Mouse (Mus musculus): ENCODE measurements around the gene Xrcc5. TPM values are rescaled to one million over a fixed set of nuclear protein-coding genes. Genes with fewer than 3 reads are reported as not detected.

Gene Xrcc5
- 45.2 and 45.3 TPM in 2 replicates for polyA plus RNA-seq (2016; fragmentation: Nextera tagmentation; extraction: Ambion mirVana)

GRCm38 (mm10) chr1:72307317-72307798 lies at the start of gene Xrcc5:
Gene Xrcc5, plus strand, starts transcription at chr1:72307421.
- Histone ChIP-seq H3K36me3 (peaks cover under 1% of the 10 kb centered on the region; the same call in 1 of the 2 replicates), H3K9me3 (no peaks in the 10 kb centered on the region), H3K9ac (peak within 1 kb of the TSS; percentile 65), H3K4me3 (peak within 1 kb of the TSS; percentile 54), H3K4me1 (peaks cover 12% of the 10 kb centered on the region; the same call in 1 of the 2 replicates), H3K27me3 (replicated peaks) (no peaks in the 10 kb centered on the region), H3K4me2 (replicated peaks) (peak within 1 kb of the TSS; percentile 60), H3K27ac (peak within 1 kb of the TSS; percentile 23; the same call in 1 of the 2 replicates)
- under 1% methylated on average over 21 of the region's 21 CpGs for WGBS
- peak; percentile 98 for ATAC-seq (ENCODE audit: low FRiP score, low read depth)

- Histone ChIP-seq H3K4me2 (replicated peaks) (no peak overlapping the region), H3K4me3 (no peak overlapping the region), H3K9ac (no peak overlapping the region), H3K27ac (no peak overlapping the region), H3K4me1 (no peaks in the 10 kb centered on the region; the same call in 1 of the 2 replicates), H3K36me3 (peaks cover 7% of the 10 kb centered on the region; the same call in 1 of the 2 replicates), H3K27me3 (replicated peaks) (no peaks in the 10 kb centered on the region), H3K9me3 (no peaks in the 10 kb centered on the region)
- WGBS: 92% methylated on average over 3 of the region's 3 CpGs
- ATAC-seq (ENCODE audit: low FRiP score, low read depth): no peak
Observed at GRCm38 (mm10) chr1:72263099-72263498, 44.1 kb upstream of the Xrcc5 start.

GRCm38 (mm10) chr1:72278085-72278484 lies 29.1 kb upstream of the Xrcc5 start:
- WGBS: 94% methylated on average over 3 of the region's 3 CpGs
- no peaks in the 10 kb centered on the region for H3K4me1 ChIP-seq
- no peak overlapping the region for H3K9ac ChIP-seq
- H3K27ac ChIP-seq: no peak overlapping the region
- H3K4me3 ChIP-seq: no peak overlapping the region
- H3K4me2 ChIP-seq (replicated peaks): no peak overlapping the region
- H3K27me3 ChIP-seq (replicated peaks): no peaks in the 10 kb centered on the region
- peaks cover 4% of the 10 kb centered on the region; the same call in 1 of the 2 replicates for H3K36me3 ChIP-seq
- no peak for ATAC-seq (ENCODE audit: low FRiP score, low read depth)
- no peaks in the 10 kb centered on the region for H3K9me3 ChIP-seq

GRCm38 (mm10) chr1:72282604-72283003 lies 24.6 kb upstream of the Xrcc5 start:
- H3K27ac ChIP-seq: no peak overlapping the region
- no peaks in the 10 kb centered on the region for H3K36me3 ChIP-seq
- 73% methylated on average over 1 of the region's 1 CpGs for WGBS
- H3K27me3 ChIP-seq (replicated peaks): no peaks in the 10 kb centered on the region
- no peak overlapping the region for H3K4me3 ChIP-seq
- no peak overlapping the region for H3K9ac ChIP-seq
- H3K4me2 ChIP-seq (replicated peaks): no peak overlapping the region
- no peak for ATAC-seq (ENCODE audit: low FRiP score, low read depth)
- no peaks in the 10 kb centered on the region for H3K9me3 ChIP-seq
- H3K4me1 ChIP-seq: peaks cover 21% of the 10 kb centered on the region

- no peaks in the 10 kb centered on the region for H3K27me3 ChIP-seq (replicated peaks)
- under 1% methylated on average over 30 of the region's 30 CpGs for WGBS
- H3K9me3 ChIP-seq: no peaks in the 10 kb centered on the region
- peak within 1 kb of the TSS; percentile 49 for H3K4me3 ChIP-seq
- H3K36me3 ChIP-seq: no peaks in the 10 kb centered on the region
- peak within 1 kb of the TSS; percentile 60 for H3K9ac ChIP-seq
- peak; percentile 98 for ATAC-seq (ENCODE audit: low FRiP score, low read depth)
- peak within 1 kb of the TSS; percentile 89 for H3K4me2 ChIP-seq (replicated peaks)
- H3K4me1 ChIP-seq: peaks cover 21% of the 10 kb centered on the region
- no peak within 1 kb of the TSS for H3K27ac ChIP-seq
Observed at GRCm38 (mm10) chr1:72283992-72284485, 23.2 kb upstream of the Xrcc5 start, which contains the start of the genes Pecr and Tmem169. Gene Pecr, minus strand, starts transcription at chr1:72284314. Gene Tmem169, plus strand, starts transcription at chr1:72284369.

- H3K27ac ChIP-seq: no peak overlapping the region
- H3K4me3 ChIP-seq: peak overlapping the region; percentile 49
- WGBS: 6% methylated on average over 5 of the region's 5 CpGs
- peaks cover 21% of the 10 kb centered on the region for H3K4me1 ChIP-seq
- peak; percentile 61 for ATAC-seq (ENCODE audit: low FRiP score, low read depth)
- peak overlapping the region; percentile 60 for H3K9ac ChIP-seq
- H3K4me2 ChIP-seq (replicated peaks): peak overlapping the region; percentile 89
- no peaks in the 10 kb centered on the region for H3K36me3 ChIP-seq
- H3K9me3 ChIP-seq: no peaks in the 10 kb centered on the region
- no peaks in the 10 kb centered on the region for H3K27me3 ChIP-seq (replicated peaks)
Observed at GRCm38 (mm10) chr1:72284539-72284938, 22.7 kb upstream of the Xrcc5 start.

GRCm38 (mm10) chr1:72286904-72287303 lies 20.3 kb upstream of the Xrcc5 start:
- Histone ChIP-seq H3K4me2 (replicated peaks) (peak overlapping the region; percentile 89), H3K9ac (0 out of 2 replicates have a peak overlapping the region, but pooled peaks have one; percentile 13), H3K27ac (peak overlapping the region; percentile 70; the same call in 1 of the 2 replicates), H3K36me3 (no peaks in the 10 kb centered on the region), H3K27me3 (replicated peaks) (no peaks in the 10 kb centered on the region), H3K4me3 (no peak overlapping the region), H3K9me3 (no peaks in the 10 kb centered on the region), H3K4me1 (peaks cover 21% of the 10 kb centered on the region)
- peak; percentile 52 for ATAC-seq (ENCODE audit: low FRiP score, low read depth)
- WGBS: 21% methylated on average over 5 of the region's 5 CpGs

GRCm38 (mm10) chr1:72287893-72288292 lies 19.3 kb upstream of the Xrcc5 start:
- no peaks in the 10 kb centered on the region for H3K36me3 ChIP-seq
- WGBS: 92% methylated on average over 4 of the region's 4 CpGs
- H3K4me1 ChIP-seq: peaks cover 21% of the 10 kb centered on the region
- no peaks in the 10 kb centered on the region for H3K27me3 ChIP-seq (replicated peaks)
- H3K9me3 ChIP-seq: no peaks in the 10 kb centered on the region
- no peak overlapping the region for H3K27ac ChIP-seq
- H3K4me2 ChIP-seq (replicated peaks): no peak overlapping the region
- no peak overlapping the region for H3K4me3 ChIP-seq
- H3K9ac ChIP-seq: no peak overlapping the region
- ATAC-seq (ENCODE audit: low FRiP score, low read depth): no peak

- Histone ChIP-seq H3K4me3 (no peak overlapping the region), H3K9me3 (no peaks in the 10 kb centered on the region), H3K36me3 (no peaks in the 10 kb centered on the region), H3K27ac (no peak overlapping the region), H3K4me1 (peaks cover 21% of the 10 kb centered on the region), H3K27me3 (replicated peaks) (no peaks in the 10 kb centered on the region), H3K4me2 (replicated peaks) (no peak overlapping the region), H3K9ac (no peak overlapping the region)
- ATAC-seq (ENCODE audit: low FRiP score, low read depth): no peak
- WGBS: 86% methylated on average over 4 of the region's 4 CpGs
Observed at GRCm38 (mm10) chr1:72288527-72289150, 18.6 kb upstream of the Xrcc5 start.

- no peaks in the 10 kb centered on the region for H3K27me3 ChIP-seq (replicated peaks)
- H3K4me2 ChIP-seq (replicated peaks): no peak overlapping the region
- ATAC-seq (ENCODE audit: low FRiP score, low read depth): no peak
- WGBS: 93% methylated on average over 4 of the region's 4 CpGs
- H3K9me3 ChIP-seq: no peaks in the 10 kb centered on the region
- no peak overlapping the region for H3K27ac ChIP-seq
- no peaks in the 10 kb centered on the region for H3K36me3 ChIP-seq
- H3K9ac ChIP-seq: no peak overlapping the region
- H3K4me1 ChIP-seq: peaks cover 14% of the 10 kb centered on the region
- no peak overlapping the region for H3K4me3 ChIP-seq
Observed at GRCm38 (mm10) chr1:72290896-72291295, 16.3 kb upstream of the Xrcc5 start.

GRCm38 (mm10) chr1:72291421-72291820 lies 15.8 kb upstream of the Xrcc5 start:
- Histone ChIP-seq H3K4me1 (peaks cover 11% of the 10 kb centered on the region), H3K9ac (no peak overlapping the region), H3K9me3 (no peaks in the 10 kb centered on the region), H3K4me2 (replicated peaks) (no peak overlapping the region), H3K27ac (no peak overlapping the region), H3K4me3 (no peak overlapping the region), H3K27me3 (replicated peaks) (no peaks in the 10 kb centered on the region), H3K36me3 (no peaks in the 10 kb centered on the region)
- no peak for ATAC-seq (ENCODE audit: low FRiP score, low read depth)
- 94% methylated on average over 4 of the region's 4 CpGs for WGBS

GRCm38 (mm10) chr1:72291925-72292324 lies 15.3 kb upstream of the Xrcc5 start:
- Histone ChIP-seq H3K9ac (no peak overlapping the region), H3K36me3 (no peaks in the 10 kb centered on the region), H3K27ac (no peak overlapping the region), H3K9me3 (no peaks in the 10 kb centered on the region), H3K4me1 (peaks cover 6% of the 10 kb centered on the region; the same call in 1 of the 2 replicates), H3K27me3 (replicated peaks) (no peaks in the 10 kb centered on the region), H3K4me2 (replicated peaks) (no peak overlapping the region), H3K4me3 (no peak overlapping the region)
- 89% methylated on average over 2 of the region's 2 CpGs for WGBS
- ATAC-seq (ENCODE audit: low FRiP score, low read depth): no peak
